In the genomic region with DNA sequence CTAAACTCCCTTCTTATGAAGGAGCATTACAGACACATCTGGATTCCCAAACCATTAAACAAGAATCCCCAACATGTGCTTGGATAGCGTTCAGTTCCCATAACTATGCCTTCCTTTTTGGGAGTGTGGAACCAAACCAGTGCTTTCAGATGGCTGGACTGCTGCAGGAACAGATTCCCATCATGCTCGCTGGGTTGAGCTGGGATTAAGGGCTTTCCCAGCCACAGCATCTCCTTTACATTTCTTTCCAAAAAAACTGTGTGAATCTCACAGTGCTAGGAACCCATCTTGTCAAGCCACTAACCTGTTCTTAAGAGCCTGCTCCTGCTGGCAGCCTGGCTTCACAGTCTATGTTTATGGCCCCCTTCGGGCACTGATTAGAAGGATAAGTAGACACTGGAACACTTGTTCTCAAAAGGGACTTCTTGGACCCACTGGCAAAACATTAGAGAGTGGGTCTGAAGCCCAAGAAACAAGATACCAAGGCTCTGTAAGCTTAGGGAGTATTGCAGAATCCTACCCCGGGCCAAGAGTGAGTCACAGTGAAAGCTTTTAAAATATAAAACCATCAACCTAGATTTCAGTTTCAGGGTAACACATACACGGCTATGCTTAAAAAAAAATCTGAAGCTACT, we compare ENCODE assay signal across 18 mouse cellular contexts. TPM values are rescaled to one million over a fixed set of nuclear protein-coding genes. Genes with fewer than 3 reads are reported as not detected.
DNase-seq lines count a peak whose midpoint lies in the region; ATAC-seq lines count a peak whose summit lies in the region.
"Had no signal": no experiment of that assay in that cellular context is flagged by ENCODE, and none has a peak within 500 bp of the region (broad histone marks: within the 10 kb centered on the region; RNA-seq: fewer than 3 reads in every experiment).

No protein-coding gene starts in this region.

- DNase-seq in adrenal gland, postnatal 36 days: peak; percentile 24 to 34
- no peak for DNase-seq in adrenal gland, postnatal 25 days
- no peak for DNase-seq in limb, embryonic 10.5 days (ENCODE audit: low spot score)
- DNase-seq in fibroblast of lung, adult 2 months (ENCODE audit: low read depth): peak; percentile 61
- DNase-seq in layer of hippocampus, postnatal 25 days (ENCODE audit: extremely low spot score in 1 of 2, low spot score in 1 of 2): no peak
- DNase-seq: cerebellum, adult 8-10 months; embryo, embryonic 11 days; heart, postnatal 4 days; liver, embryonic 13.5 days; retina, postnatal 1 day; thymus, postnatal 25 days had no signal

- no peaks in the 10 kb centered on the region for H3K27me3 ChIP-seq in limb, embryonic 12.5 days
- H3K27me3 ChIP-seq in limb, embryonic 10.5 days (ENCODE audit: low read depth, poor library complexity, severe bottlenecking): no peaks in the 10 kb centered on the region
- H3K27me3 ChIP-seq in stomach, embryonic 16.5 days (ENCODE audit: control insufficient read depth, insufficient read depth, low read length): no peaks in the 10 kb centered on the region
- no peaks in the 10 kb centered on the region for H3K27me3 ChIP-seq in forebrain, embryonic 13.5 days
- H3K27me3 ChIP-seq: liver, embryonic 13.5 days; Patski had no signal

- no peak overlapping the region for H3K4me3 ChIP-seq in limb, embryonic 12.5 days (replicated peaks)
- no peak overlapping the region for H3K4me3 ChIP-seq in limb, embryonic 10.5 days
- H3K4me3 ChIP-seq in stomach, embryonic 16.5 days (replicated peaks; ENCODE audit: low read length): no peak overlapping the region
- no peak overlapping the region for H3K4me3 ChIP-seq in forebrain, embryonic 13.5 days
- H3K4me3 ChIP-seq: heart, embryonic 13.5 days; liver, embryonic 13.5 days had no signal

- no peak for ATAC-seq in limb, embryonic 12.5 days (ENCODE audit: insufficient number of reproducible peaks, insufficient read depth, low FRiP score, low TSS enrichment, low read depth)
- ATAC-seq in stomach, embryonic 16.5 days (ENCODE audit: insufficient read depth, low FRiP score): no peak
- ATAC-seq in forebrain, embryonic 13.5 days: no peak
- ATAC-seq: lung, postnatal 0 days; Patski had no signal

- H3K9ac ChIP-seq in limb, embryonic 12.5 days (replicated peaks): no peak overlapping the region
- no peak overlapping the region for H3K9ac ChIP-seq in stomach, embryonic 16.5 days (ENCODE audit: low read length)
- H3K9ac ChIP-seq in forebrain, embryonic 13.5 days: no peak overlapping the region
- H3K9ac ChIP-seq: heart, embryonic 13.5 days; liver, embryonic 13.5 days had no signal

- no peaks in the 10 kb centered on the region for H3K36me3 ChIP-seq in limb, embryonic 12.5 days
- H3K36me3 ChIP-seq in limb, embryonic 10.5 days: no peaks in the 10 kb centered on the region
- H3K36me3 ChIP-seq in stomach, embryonic 16.5 days (ENCODE audit: control insufficient read depth, insufficient read depth, low read length): no peaks in the 10 kb centered on the region
- no peaks in the 10 kb centered on the region for H3K36me3 ChIP-seq in forebrain, embryonic 13.5 days (ENCODE audit: poor library complexity, severe bottlenecking)
- H3K36me3 ChIP-seq: heart, embryonic 13.5 days; liver, embryonic 13.5 days had no signal

- 56% methylated on average over 5 of the region's 5 CpGs for WGBS in limb, embryonic 12.5 days
- 82% methylated on average over 5 of the region's 5 CpGs for WGBS in limb, embryonic 10.5 days
- WGBS in stomach, embryonic 16.5 days: 61% methylated on average over 5 of the region's 5 CpGs
- 80% methylated on average over 5 of the region's 5 CpGs for WGBS in forebrain, embryonic 13.5 days

- H3K27ac ChIP-seq in limb, embryonic 12.5 days: peak overlapping the region; percentile 98
- H3K27ac ChIP-seq in limb, embryonic 10.5 days: no peak overlapping the region
- H3K27ac ChIP-seq in stomach, embryonic 16.5 days (ENCODE audit: low read length): peak overlapping the region; percentile 99
- no peak overlapping the region for H3K27ac ChIP-seq in forebrain, embryonic 13.5 days
- H3K27ac ChIP-seq: heart, embryonic 13.5 days; kidney, postnatal 0 days; liver, embryonic 13.5 days had no signal

- peaks cover 38% of the 10 kb centered on the region for H3K4me1 ChIP-seq in limb, embryonic 12.5 days (replicated peaks)
- H3K4me1 ChIP-seq in limb, embryonic 10.5 days: peaks cover 32% of the 10 kb centered on the region
- peaks cover 23% of the 10 kb centered on the region for H3K4me1 ChIP-seq in stomach, embryonic 16.5 days (ENCODE audit: control insufficient read depth, insufficient read depth, low read length)
- H3K4me1 ChIP-seq in forebrain, embryonic 13.5 days: peaks cover 31% of the 10 kb centered on the region

- H3K4me2 ChIP-seq in limb, embryonic 12.5 days: no peak overlapping the region
- H3K4me2 ChIP-seq in stomach, embryonic 16.5 days (ENCODE audit: low read depth, low read length): no peak overlapping the region
- H3K4me2 ChIP-seq in forebrain, embryonic 13.5 days: no peak overlapping the region
- H3K4me2 ChIP-seq: liver, embryonic 13.5 days had no signal

- no peaks in the 10 kb centered on the region for H3K9me3 ChIP-seq in limb, embryonic 12.5 days
- no peaks in the 10 kb centered on the region for H3K9me3 ChIP-seq in limb, embryonic 10.5 days (replicated peaks)
- H3K9me3 ChIP-seq in stomach, embryonic 16.5 days (replicated peaks; ENCODE audit: control insufficient read depth, low read length): no peaks in the 10 kb centered on the region
- H3K9me3 ChIP-seq in forebrain, embryonic 13.5 days (replicated peaks): no peaks in the 10 kb centered on the region
- H3K9me3 ChIP-seq: heart, embryonic 13.5 days; liver, embryonic 13.5 days had no signal

RNA-seq across cellular contexts. Expression of gene Stx16, which starts 2.8 kb away (rescaled TPM):
- 10 to 100 TPM; 48.5 to 57.9 TPM for total RNA-seq in adrenal gland, postnatal 36 days (2021)
- 41.6 and 63.8 TPM in 2 replicates for total RNA-seq in adrenal gland, postnatal 25 days (2021)
- polyA plus RNA-seq in limb, embryonic 12.5 days (2016; fragmentation: Nextera tagmentation; extraction: Ambion mirVana): 12.7 and 13.6 TPM in 2 replicates
- 10.0 and 12.4 TPM in 2 replicates for polyA plus RNA-seq in limb, embryonic 10.5 days (2016; fragmentation: Nextera tagmentation; extraction: Ambion mirVana)
- 12.8 and 14.8 TPM in 2 replicates for polyA plus RNA-seq in stomach, embryonic 16.5 days (2015; fragmentation: Nextera tagmentation; extraction: Ambion mirVana)
- 14.2 and 15.5 TPM in 2 replicates for polyA plus RNA-seq in forebrain, embryonic 13.5 days (2015; fragmentation: Nextera tagmentation; extraction: Ambion mirVana)
- 10 to 100 TPM; 54.0 to 62.2 TPM for total RNA-seq in layer of hippocampus, postnatal 25 days (2021)

RNA-seq across cellular contexts. Expression of gene Npepl1, which starts 36.9 kb away (rescaled TPM):
- 10 to 100 TPM; 58.4 to 69.0 TPM for total RNA-seq in adrenal gland, postnatal 36 days (2021)
- total RNA-seq in adrenal gland, postnatal 25 days (2021): 65.3 and 71.0 TPM in 2 replicates
- polyA plus RNA-seq in limb, embryonic 12.5 days (2016; fragmentation: Nextera tagmentation; extraction: Ambion mirVana): 52.6 and 56.6 TPM in 2 replicates
- polyA plus RNA-seq in limb, embryonic 10.5 days (2016; fragmentation: Nextera tagmentation; extraction: Ambion mirVana): 29.7 and 36.2 TPM in 2 replicates
- polyA plus RNA-seq in stomach, embryonic 16.5 days (2015; fragmentation: Nextera tagmentation; extraction: Ambion mirVana): 46.9 and 55.1 TPM in 2 replicates
- polyA plus RNA-seq in forebrain, embryonic 13.5 days (2015; fragmentation: Nextera tagmentation; extraction: Ambion mirVana): 19.4 and 19.7 TPM in 2 replicates
- 10 to 100 TPM; 12.2 to 12.8 TPM for total RNA-seq in layer of hippocampus, postnatal 25 days (2021)

Comparison
In these comparisons a context has a peak if more than half of its experiments do, and no peak if none do; other contexts are left out.
1. DNase-seq: peak in adrenal gland, postnatal 36 days (2 of 2) and fibroblast of lung, adult 2 months (single experiment); none in adrenal gland, postnatal 25 days (single experiment), limb, embryonic 10.5 days (single experiment) and layer of hippocampus, postnatal 25 days (0 of 2).
2. H3K27ac ChIP-seq: peak in limb, embryonic 12.5 days (single experiment) and stomach, embryonic 16.5 days (single experiment); none in limb, embryonic 10.5 days (single experiment) and forebrain, embryonic 13.5 days (single experiment).